Mouse (Mus musculus) C2C12 (cell line): ENCODE data around the gene Cog1.

ENCODE experiments used
- CEBPB ChIP-seq: IDR thresholded peaks from one replicate; pipeline ENCODE4 v1.6.1; 2011; ENCODE audit warnings: low read depth, mild to moderate bottlenecking, control low read depth, moderate library complexity
- CTCF ChIP-seq: IDR thresholded peaks from one replicate; pipeline ENCODE4 v1.5.1; 2011; ENCODE audit not compliant: control insufficient read depth, insufficient read depth, insufficient read length
- FOSL1 ChIP-seq: IDR thresholded peaks from one replicate; pipeline ENCODE4 v1.8.0; 2011; ENCODE audit warnings: mild to moderate bottlenecking, low read length; ENCODE audit not compliant: poor library complexity, insufficient read depth, severe bottlenecking
- MAX ChIP-seq: IDR thresholded peaks from one replicate; pipeline ENCODE4 v1.6.1; 2011; ENCODE audit warnings: mild to moderate bottlenecking, control low read depth
- MYOD1 ChIP-seq: IDR thresholded peaks from one replicate; pipeline ENCODE4 v1.6.1; 2011; ENCODE audit warnings: low read depth; ENCODE audit not compliant: control insufficient read depth, insufficient read length
- MYOG ChIP-seq: IDR thresholded peaks from one replicate; pipeline ENCODE4 v1.6.1; 2011; ENCODE audit not compliant: control insufficient read depth, insufficient read length; ENCODE audit errors: extremely low read depth
- USF1 ChIP-seq: IDR thresholded peaks from one replicate; pipeline ENCODE4 v1.6.1; 2011; ENCODE audit warnings: low read depth, mild to moderate bottlenecking, control low read depth, moderate library complexity

DNA sequence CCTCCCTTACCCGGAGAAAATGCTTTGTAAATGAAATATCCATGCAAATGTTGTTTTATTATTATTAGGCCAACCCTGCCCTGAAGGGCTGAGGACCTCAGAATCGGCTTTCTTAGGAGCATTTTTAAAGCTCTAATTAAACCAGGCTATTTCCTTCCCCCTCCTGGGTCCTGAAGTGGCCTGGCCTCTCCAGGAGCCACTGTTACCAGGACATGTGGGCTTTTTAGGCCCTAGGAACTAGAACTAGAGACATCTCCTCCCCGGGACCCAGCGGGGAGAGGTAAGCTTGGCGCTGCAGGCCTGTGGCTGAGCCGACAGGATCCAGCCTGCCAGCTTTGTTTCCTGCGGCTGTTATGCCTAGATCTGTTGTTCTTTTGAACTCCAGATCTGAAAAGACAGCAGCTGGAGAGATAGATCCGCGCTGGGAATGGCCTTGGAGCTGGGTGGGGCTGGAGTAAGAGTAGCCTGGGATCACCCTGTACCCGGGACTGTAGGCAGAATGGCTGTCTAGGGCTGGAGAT lies 61.3 kb downstream of the Cog1 start:
- TF ChIP-seq MAX (no peak), CTCF (no peak), MYOG (no peak), MYOD1 (no peak), CEBPB (no peak), USF1 (no peak), FOSL1 (no peak)
